Mouse (Mus musculus): ENCODE results near the gene D430019H16Rik. TPM values are rescaled to one million over a fixed set of nuclear protein-coding genes. Genes with fewer than 3 reads are reported as not detected.

D430019H16Rik gene
- polyA plus RNA-seq, 1 experiment from 2014 or later: 7.9 TPM

DNA sequence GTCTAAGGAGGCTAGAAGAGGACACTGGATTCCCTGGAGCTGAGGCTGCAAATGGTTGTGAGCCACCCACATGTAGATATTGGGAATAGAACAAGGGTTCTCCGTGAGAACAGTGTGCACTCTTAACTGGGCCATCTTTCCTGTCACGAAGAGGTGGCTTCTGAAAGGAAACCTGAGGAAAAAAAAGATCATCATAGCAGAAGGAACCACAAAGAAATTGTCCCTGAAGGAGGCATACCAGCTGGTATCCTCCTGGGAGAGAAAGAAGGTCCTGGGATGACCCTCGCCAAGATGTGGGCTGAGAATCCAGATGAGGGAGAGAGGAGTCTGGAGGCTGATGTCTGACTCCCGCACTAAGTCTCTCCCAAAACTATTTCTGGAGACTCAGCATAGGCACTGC lies 4.4 kb upstream of the D430019H16Rik start:
- peaks cover 6% of the 10 kb centered on the region; the same call in 1 of the 2 replicates for H3K4me1 ChIP-seq
- H3K27ac ChIP-seq: no peak overlapping the region
- no peak overlapping the region for H3K4me2 ChIP-seq
- no peaks in the 10 kb centered on the region for H3K9me3 ChIP-seq
- no peak overlapping the region for H3K4me3 ChIP-seq (replicated peaks)
- WGBS: 85% methylated on average over 4 of the region's 4 CpGs
- H3K36me3 ChIP-seq (replicated peaks): no peaks in the 10 kb centered on the region
- no peak overlapping the region for H3K9ac ChIP-seq
- H3K27me3 ChIP-seq: no peaks in the 10 kb centered on the region
- no peak for ATAC-seq (ENCODE audit: low FRiP score)

DNA sequence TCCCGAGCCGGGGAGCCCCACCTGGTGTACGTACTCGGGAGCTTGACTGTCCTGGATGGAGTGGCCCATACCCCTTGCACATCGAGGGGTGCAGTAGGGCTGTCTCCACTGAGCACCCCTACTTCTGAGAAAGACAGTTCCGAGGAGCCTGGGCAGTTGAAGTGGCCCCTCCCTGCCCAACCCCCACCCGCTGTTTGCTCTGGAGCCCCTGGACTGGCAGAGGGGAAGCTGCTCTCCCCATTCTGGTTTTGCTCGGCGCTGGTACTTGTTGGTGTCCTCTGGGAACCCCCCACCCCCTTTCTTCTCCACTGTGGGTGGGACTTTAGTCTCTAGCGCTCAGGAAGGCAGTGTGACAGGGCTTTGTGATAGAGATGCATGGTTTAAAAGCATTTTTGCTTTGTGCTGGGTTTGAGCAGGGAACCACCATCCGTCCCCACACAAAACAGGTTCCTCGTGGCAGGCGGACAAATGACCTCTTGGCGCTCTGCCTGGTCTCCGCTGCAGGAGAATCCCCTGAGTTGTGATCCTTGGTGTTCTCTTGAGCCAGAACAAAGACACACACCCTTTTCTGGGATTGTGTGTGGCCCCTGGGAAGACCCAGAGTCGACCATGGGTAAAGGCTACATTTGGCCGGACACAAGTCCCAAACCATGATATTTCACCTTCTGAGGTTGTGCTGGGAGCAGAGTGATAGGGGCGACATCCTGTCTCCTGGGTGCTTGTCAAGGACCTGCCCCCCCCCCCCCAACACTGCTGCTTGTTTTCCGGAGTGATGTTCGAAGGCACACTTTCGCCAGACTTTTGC lies 804 bp downstream of the D430019H16Rik start:
- Histone ChIP-seq H3K4me2 (peak overlapping the region; percentile 82), H3K9ac (peak overlapping the region; percentile 82), H3K27me3 (no peaks in the 10 kb centered on the region), H3K36me3 (replicated peaks) (no peaks in the 10 kb centered on the region; the same call in 1 of the 2 replicates), H3K4me1 (peaks cover 38% of the 10 kb centered on the region), H3K27ac (peak overlapping the region; percentile 76), H3K4me3 (replicated peaks) (peak overlapping the region; percentile 78), H3K9me3 (no peaks in the 10 kb centered on the region)
- peak; percentile 68 for ATAC-seq (ENCODE audit: low FRiP score)
- WGBS: 5% methylated on average over 21 of the region's 21 CpGs

DNA sequence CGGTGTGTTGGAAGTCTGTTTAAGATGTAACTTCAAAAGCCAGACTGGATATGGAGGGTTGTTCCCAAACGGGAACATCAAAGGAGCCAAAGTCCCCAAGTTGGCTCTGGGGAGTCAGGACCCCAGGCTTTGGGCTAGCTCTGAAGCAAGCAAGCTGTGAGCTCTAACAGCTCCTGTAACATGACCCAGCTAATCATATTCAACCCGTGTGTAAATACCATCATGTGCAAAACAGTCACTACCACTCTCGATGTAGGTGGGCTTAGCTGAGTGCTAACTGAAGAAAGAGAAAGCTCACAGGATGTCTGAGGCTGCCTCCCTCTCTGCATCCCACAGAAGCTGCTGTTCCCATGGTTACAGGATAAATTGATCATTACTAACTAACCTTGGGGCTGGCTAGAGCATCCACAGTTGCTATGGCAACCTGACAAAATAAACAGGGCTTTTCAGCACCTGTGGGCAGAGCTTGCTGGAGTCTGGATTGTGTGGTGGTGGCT lies 1.5 kb downstream of the D430019H16Rik start:
- WGBS: 1% methylated on average over 4 of the region's 4 CpGs

GRCm38 (mm10) chr12:105458791-105459190 lies 5.1 kb downstream of the D430019H16Rik start:
- no peak for ATAC-seq (ENCODE audit: low FRiP score)
- H3K9ac ChIP-seq: no peak overlapping the region
- H3K36me3 ChIP-seq (replicated peaks): peaks cover 6% of the 10 kb centered on the region
- H3K4me1 ChIP-seq: peaks cover 32% of the 10 kb centered on the region
- H3K27me3 ChIP-seq: no peaks in the 10 kb centered on the region
- 94% methylated on average over 6 of the region's 6 CpGs for WGBS
- no peak overlapping the region for H3K27ac ChIP-seq
- H3K9me3 ChIP-seq: no peaks in the 10 kb centered on the region
- no peak overlapping the region for H3K4me2 ChIP-seq
- H3K4me3 ChIP-seq (replicated peaks): no peak overlapping the region

More for the DNA sequence above, 1.5 kb downstream of the D430019H16Rik start:
- H3K27ac ChIP-seq: peak overlapping the region; percentile 76
- H3K9me3 ChIP-seq: no peaks in the 10 kb centered on the region
- no peaks in the 10 kb centered on the region for H3K27me3 ChIP-seq
- H3K36me3 ChIP-seq (replicated peaks): peaks cover 6% of the 10 kb centered on the region
- peak overlapping the region; percentile 82 for H3K4me2 ChIP-seq
- ATAC-seq (ENCODE audit: low FRiP score): peak; percentile 68
- peaks cover 38% of the 10 kb centered on the region for H3K4me1 ChIP-seq
- peak overlapping the region; percentile 78 for H3K4me3 ChIP-seq (replicated peaks)
- H3K9ac ChIP-seq: peak overlapping the region; percentile 82

DNA sequence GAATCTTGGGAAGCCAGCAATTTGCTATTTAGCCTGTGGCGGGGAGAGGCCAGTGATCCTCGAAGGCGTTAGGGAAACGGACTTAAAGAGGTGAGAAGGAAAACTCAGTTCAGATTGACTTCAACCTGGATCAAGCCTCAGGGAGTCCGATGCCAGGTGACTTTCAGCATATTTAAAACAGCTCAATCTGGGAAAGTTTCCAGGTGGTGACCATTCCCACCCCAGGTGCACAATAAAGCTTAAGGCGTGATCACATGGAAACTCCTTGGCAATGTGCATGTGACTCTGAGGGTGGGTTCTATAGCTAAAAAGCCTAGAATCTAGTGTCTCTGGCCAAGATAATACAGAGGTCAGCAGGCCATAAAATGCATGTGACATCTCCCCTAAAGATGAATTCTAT lies 7.4 kb downstream of the D430019H16Rik start:
- Histone ChIP-seq H3K4me2 (no peak overlapping the region), H3K9ac (no peak overlapping the region), H3K4me1 (peaks cover 15% of the 10 kb centered on the region), H3K27ac (no peak overlapping the region), H3K27me3 (no peaks in the 10 kb centered on the region), H3K4me3 (replicated peaks) (no peak overlapping the region), H3K9me3 (no peaks in the 10 kb centered on the region), H3K36me3 (replicated peaks) (peaks cover 6% of the 10 kb centered on the region)
- ATAC-seq (ENCODE audit: low FRiP score): no peak
- 87% methylated on average over 6 of the region's 6 CpGs for WGBS

DNA sequence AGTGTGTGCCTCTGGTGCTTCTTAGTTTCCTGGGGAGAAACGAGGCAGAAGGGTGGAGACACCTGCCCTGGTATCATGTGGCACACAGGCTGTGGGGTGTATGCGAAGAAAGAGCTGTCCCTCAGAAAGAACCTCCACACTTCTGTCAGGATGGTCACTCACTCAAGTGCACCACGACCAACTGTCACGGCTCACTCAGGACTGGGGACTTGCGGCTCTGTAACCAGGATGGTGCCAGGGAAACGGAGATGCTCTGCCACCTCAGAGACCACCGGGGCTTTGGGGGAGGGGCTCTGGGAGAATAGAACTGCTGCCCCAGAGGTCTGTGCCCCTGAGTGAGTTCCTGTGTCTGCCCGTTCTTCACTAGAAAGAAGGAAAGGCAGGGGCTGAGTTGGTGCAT lies 15.4 kb downstream of the D430019H16Rik start:
- no peaks in the 10 kb centered on the region for H3K27me3 ChIP-seq
- 76% methylated on average over 8 of the region's 8 CpGs for WGBS
- no peak for ATAC-seq (ENCODE audit: low FRiP score)
- no peak overlapping the region for H3K4me2 ChIP-seq
- H3K4me3 ChIP-seq (replicated peaks): no peak overlapping the region
- no peak overlapping the region for H3K9ac ChIP-seq
- H3K9me3 ChIP-seq: no peaks in the 10 kb centered on the region
- H3K36me3 ChIP-seq (replicated peaks): peaks cover 8% of the 10 kb centered on the region; the same call in 1 of the 2 replicates
- peaks cover 26% of the 10 kb centered on the region for H3K4me1 ChIP-seq
- H3K27ac ChIP-seq: no peak overlapping the region

GRCm38 (mm10) chr12:105475230-105475911 lies 21.7 kb downstream of the D430019H16Rik start:
- Histone ChIP-seq H3K27ac (no peak overlapping the region), H3K27me3 (no peaks in the 10 kb centered on the region), H3K4me3 (replicated peaks) (no peak overlapping the region), H3K4me1 (peaks cover 18% of the 10 kb centered on the region), H3K9me3 (no peaks in the 10 kb centered on the region), H3K9ac (no peak overlapping the region), H3K36me3 (replicated peaks) (peaks cover 9% of the 10 kb centered on the region), H3K4me2 (no peak overlapping the region)
- 64% methylated on average over 12 of the region's 12 CpGs for WGBS
- ATAC-seq (ENCODE audit: low FRiP score): no peak

DNA sequence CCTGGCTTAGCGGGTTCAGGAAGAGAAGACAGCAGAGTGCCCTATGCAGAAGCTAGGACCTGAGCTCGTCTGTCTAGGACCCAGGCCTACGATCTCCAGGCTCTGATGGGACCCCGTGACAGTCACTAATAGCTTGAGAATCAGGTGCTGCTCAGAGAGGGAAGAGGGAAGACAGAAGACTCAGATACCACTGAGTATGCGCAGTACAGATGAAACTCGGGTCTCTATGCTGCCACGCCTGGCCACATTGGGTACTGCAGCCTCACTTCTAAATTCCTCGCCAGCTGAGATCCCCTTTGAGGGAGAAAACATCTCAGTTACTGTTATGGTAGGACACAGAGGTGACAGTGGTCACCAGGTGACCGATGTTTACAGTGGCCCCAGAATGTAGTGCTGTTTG lies 22.8 kb downstream of the D430019H16Rik start:
- no peak for ATAC-seq (ENCODE audit: low FRiP score)
- WGBS: 49% methylated on average over 9 of the region's 9 CpGs
- H3K4me2 ChIP-seq: no peak overlapping the region

GRCm38 (mm10) chr12:105476993-105477392 lies 23.3 kb downstream of the D430019H16Rik start:
- Histone ChIP-seq H3K4me1 (peaks cover 11% of the 10 kb centered on the region), H3K27ac (no peak overlapping the region), H3K36me3 (replicated peaks) (peaks cover 9% of the 10 kb centered on the region), H3K4me2 (no peak overlapping the region), H3K27me3 (no peaks in the 10 kb centered on the region), H3K9ac (no peak overlapping the region), H3K4me3 (replicated peaks) (no peak overlapping the region), H3K9me3 (no peaks in the 10 kb centered on the region)
- ATAC-seq (ENCODE audit: low FRiP score): no peak
- 69% methylated on average over 9 of the region's 9 CpGs for WGBS

More for the DNA sequence above, 22.8 kb downstream of the D430019H16Rik start:
- Histone ChIP-seq H3K9me3 (no peaks in the 10 kb centered on the region), H3K4me1 (peaks cover 15% of the 10 kb centered on the region), H3K27ac (no peak overlapping the region), H3K27me3 (no peaks in the 10 kb centered on the region), H3K4me3 (replicated peaks) (no peak overlapping the region), H3K36me3 (replicated peaks) (peaks cover 9% of the 10 kb centered on the region), H3K9ac (no peak overlapping the region)

DNA sequence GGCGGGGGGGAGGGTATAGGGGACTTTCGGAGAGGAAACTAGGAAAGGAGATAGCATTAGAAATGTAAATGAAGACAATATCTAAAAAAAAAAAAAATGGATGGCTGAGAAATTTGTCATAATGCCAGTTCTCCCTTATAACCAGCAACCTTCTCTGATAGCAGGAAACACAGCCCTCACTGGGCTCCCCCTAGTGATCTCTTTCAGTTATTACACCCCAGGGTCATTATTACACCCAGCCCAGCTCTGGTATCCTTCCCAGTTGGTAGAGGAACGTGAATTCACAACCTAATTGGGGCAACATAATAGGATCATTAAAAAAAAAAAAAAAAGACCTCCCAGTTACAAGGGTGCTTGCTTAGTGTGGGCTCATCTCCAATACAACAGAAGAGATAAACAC lies 29.8 kb downstream of the D430019H16Rik start:
- no peak overlapping the region for H3K9ac ChIP-seq

DNA sequence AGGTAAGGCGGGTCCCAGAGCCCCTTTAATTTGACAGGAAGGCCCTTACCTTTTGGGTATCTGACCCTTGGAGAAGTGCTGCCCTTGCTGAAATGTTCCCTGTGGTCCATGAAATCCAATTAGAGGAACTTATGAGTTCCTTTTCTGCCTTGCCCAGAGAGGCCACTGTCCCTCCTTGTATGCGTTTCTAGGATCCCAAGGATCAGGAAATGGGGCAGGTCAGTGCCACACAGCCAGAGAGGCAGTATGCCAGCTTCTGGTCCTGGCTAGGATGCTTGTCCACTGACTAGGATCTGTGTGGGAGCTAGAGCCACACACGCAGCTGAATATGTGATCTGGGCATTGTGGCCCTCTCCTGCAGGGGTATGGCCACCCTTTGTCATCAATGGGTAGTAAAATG lies 36.6 kb downstream of the D430019H16Rik start:
- Histone ChIP-seq H3K4me1 (no peaks in the 10 kb centered on the region), H3K9ac (no peak overlapping the region), H3K27ac (no peak overlapping the region), H3K4me2 (no peak overlapping the region), H3K27me3 (no peaks in the 10 kb centered on the region), H3K9me3 (no peaks in the 10 kb centered on the region), H3K36me3 (replicated peaks) (peaks cover 24% of the 10 kb centered on the region), H3K4me3 (replicated peaks) (no peak overlapping the region)
- 76% methylated on average over 3 of the region's 3 CpGs for WGBS
- ATAC-seq (ENCODE audit: low FRiP score): no peak

More for the DNA sequence above, 29.8 kb downstream of the D430019H16Rik start:
- H3K4me3 ChIP-seq (replicated peaks): no peak overlapping the region
- H3K4me1 ChIP-seq: no peaks in the 10 kb centered on the region; the same call in 1 of the 2 replicates
- H3K27me3 ChIP-seq: no peaks in the 10 kb centered on the region
- ATAC-seq (ENCODE audit: low FRiP score): peak; percentile 44; the same call in 1 of the 2 replicates
- 55% methylated on average over 3 of the region's 3 CpGs for WGBS
- peaks cover 6% of the 10 kb centered on the region for H3K36me3 ChIP-seq (replicated peaks)
- no peak overlapping the region for H3K27ac ChIP-seq
- H3K4me2 ChIP-seq: no peak overlapping the region
- no peaks in the 10 kb centered on the region for H3K9me3 ChIP-seq

- Histone ChIP-seq H3K4me3 (replicated peaks) (no peak overlapping the region), H3K36me3 (replicated peaks) (peaks cover 24% of the 10 kb centered on the region), H3K4me1 (no peaks in the 10 kb centered on the region), H3K9ac (no peak overlapping the region), H3K9me3 (no peaks in the 10 kb centered on the region), H3K4me2 (no peak overlapping the region), H3K27me3 (no peaks in the 10 kb centered on the region), H3K27ac (no peak overlapping the region)
- WGBS: 90% methylated on average over 6 of the region's 6 CpGs
- ATAC-seq (ENCODE audit: low FRiP score): no peak
These were observed 37.1 kb downstream of the D430019H16Rik start for GRCm38 (mm10) chr12:105490794-105491193.
